ENCODE assay signal across 16 mouse cellular contexts in the genomic region with DNA sequence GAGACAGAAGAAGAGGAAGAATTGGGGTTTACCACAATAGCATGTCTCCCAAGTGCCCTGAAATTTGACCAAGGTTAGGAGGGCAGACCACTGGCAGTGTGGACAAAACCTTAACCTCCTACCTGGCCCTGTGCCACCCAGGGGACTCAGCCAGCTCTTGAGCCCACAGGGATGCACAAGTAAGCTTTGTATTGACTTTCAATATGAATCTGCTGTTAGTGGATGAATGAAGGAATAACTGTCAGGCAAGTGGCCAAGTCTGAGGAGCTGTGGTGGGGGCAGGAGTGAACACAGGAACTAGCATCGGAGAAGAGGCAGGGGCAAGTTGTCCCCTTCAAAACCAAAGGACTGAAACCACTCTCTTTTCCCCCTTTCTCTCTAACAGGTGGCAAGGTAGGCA. TPM values are rescaled to one million over a fixed set of nuclear protein-coding genes. Genes with fewer than 3 reads are reported as not detected.
DNase-seq lines count a peak whose midpoint lies in the region; ATAC-seq lines count a peak whose summit lies in the region.
"Had no signal": no experiment of that assay in that cellular context is flagged by ENCODE, and none has a peak within 500 bp of the region (broad histone marks: within the 10 kb centered on the region; RNA-seq: fewer than 3 reads in every experiment).

No protein-coding gene starts in this region.

- peaks cover 24% of the 10 kb centered on the region for H3K4me1 ChIP-seq in heart, embryonic 13.5 days
- peaks cover 18% of the 10 kb centered on the region for H3K4me1 ChIP-seq in lung, embryonic 16.5 days (replicated peaks; ENCODE audit: control insufficient read depth, insufficient read depth, low read length)

- 0 out of 2 replicates have a peak overlapping the region, but pooled peaks have one; percentile 33 for H3K27ac ChIP-seq in heart, embryonic 13.5 days (replicated peaks)
- H3K27ac ChIP-seq in lung, embryonic 16.5 days (ENCODE audit: low read length): peak overlapping the region; percentile 34
- H3K27ac ChIP-seq: limb, embryonic 10.5 days; liver, embryonic 14.5 days had no signal

- DNase-seq in heart, postnatal 14 days: no peak
- DNase-seq in lung, postnatal 10 days: no peak
- DNase-seq in NIH3T3 (ENCODE audit: low read depth): peak; percentile 73
- DNase-seq in cerebellum, postnatal 25 days: peak; percentile 41 to 55
- DNase-seq in c-Kit-positive CD71-positive TER-119-positive erythroid progenitor cells, embryonic 14.5 days (ENCODE audit: low spot score): no peak
- no peak for DNase-seq in spleen, postnatal 36 days (ENCODE audit: low spot score in 2 of 2)
- DNase-seq: adrenal gland, postnatal 14 days; kidney, postnatal 36 days had no signal

- 17% methylated on average over 1 of the region's 1 CpGs for WGBS in heart, embryonic 13.5 days
- 14% methylated on average over 1 of the region's 1 CpGs for WGBS in lung, embryonic 16.5 days

- no peak overlapping the region for H3K9ac ChIP-seq in heart, embryonic 13.5 days
- H3K9ac ChIP-seq in lung, embryonic 16.5 days (ENCODE audit: low read length): no peak overlapping the region
- H3K9ac ChIP-seq: liver, embryonic 14.5 days had no signal

- H3K4me2 ChIP-seq in heart, embryonic 13.5 days: no peak overlapping the region
- H3K4me2 ChIP-seq in lung, embryonic 16.5 days (ENCODE audit: low read depth, low read length): no peak overlapping the region

- ATAC-seq in heart, embryonic 13.5 days (ENCODE audit: extremely low read depth, insufficient number of reproducible peaks, low FRiP score, low TSS enrichment): no peak
- ATAC-seq in lung, embryonic 16.5 days (ENCODE audit: low read depth): 0 out of 2 replicates have a peak, but pooled peaks have one; percentile 23

- peaks cover 19% of the 10 kb centered on the region for H3K27me3 ChIP-seq in heart, embryonic 13.5 days (replicated peaks)
- no peaks in the 10 kb centered on the region for H3K27me3 ChIP-seq in lung, embryonic 16.5 days (ENCODE audit: control insufficient read depth, insufficient read depth, low read depth, low read length)

- H3K4me3 ChIP-seq in heart, embryonic 13.5 days: no peak overlapping the region
- H3K4me3 ChIP-seq in lung, embryonic 16.5 days (ENCODE audit: low read length): no peak overlapping the region
- H3K4me3 ChIP-seq: limb, embryonic 10.5 days had no signal

- intact Hi-C loops in heart, postnatal 14 days (cut with DNase I): no loop called here

- H3K9me3 ChIP-seq in heart, embryonic 13.5 days: no peaks in the 10 kb centered on the region
- H3K9me3 ChIP-seq in lung, embryonic 16.5 days (ENCODE audit: control insufficient read depth, low read length): no peaks in the 10 kb centered on the region
- H3K9me3 ChIP-seq: limb, embryonic 10.5 days had no signal

- no peaks in the 10 kb centered on the region for H3K36me3 ChIP-seq in heart, embryonic 13.5 days
- no peaks in the 10 kb centered on the region for H3K36me3 ChIP-seq in lung, embryonic 16.5 days (ENCODE audit: control insufficient read depth, insufficient read depth, low read length)
- H3K36me3 ChIP-seq: limb, embryonic 10.5 days had no signal

RNA-seq across cellular contexts. Expression of a gene that starts 2.8 kb away (rescaled TPM):
- polyA plus RNA-seq in heart, embryonic 13.5 days (2015; fragmentation: Nextera tagmentation; extraction: Ambion mirVana): not detected in 2 replicates
- not detected for total RNA-seq in heart, postnatal 14 days (2021)
- 0.31 and 0.58 TPM in 2 replicates for polyA plus RNA-seq in lung, embryonic 16.5 days (2015; fragmentation: Nextera tagmentation; extraction: Ambion mirVana)
- total RNA-seq: adrenal gland, postnatal 14 days; heart, adult 8-10 months; hematopoietic stem cell, adult 5-6 weeks; megakaryocyte-erythroid progenitor cell, adult 5-6 weeks had no signal
- polyA plus RNA-seq: cortical plate, adult 2 months; limb, embryonic 10.5 days; liver, embryonic 14.5 days had no signal

RNA-seq across cellular contexts. Expression of a gene that starts 4.1 kb away (rescaled TPM):
- 0.17 and 0.24 TPM in 2 replicates for polyA plus RNA-seq in heart, embryonic 13.5 days (2015; fragmentation: Nextera tagmentation; extraction: Ambion mirVana)
- under 1 TPM; 0.02 to 0.10 TPM for total RNA-seq in heart, postnatal 14 days (2021)
- polyA plus RNA-seq in lung, embryonic 16.5 days (2015; fragmentation: Nextera tagmentation; extraction: Ambion mirVana): 0.65 and 1.0 TPM in 2 replicates
- total RNA-seq: hematopoietic stem cell, adult 5-6 weeks; megakaryocyte-erythroid progenitor cell, adult 5-6 weeks had no signal

RNA-seq across cellular contexts. Expression of a gene that starts 12.9 kb away (rescaled TPM):
- polyA plus RNA-seq in heart, embryonic 13.5 days (2015; fragmentation: Nextera tagmentation; extraction: Ambion mirVana): 2.2 and 2.9 TPM in 2 replicates
- total RNA-seq in heart, postnatal 14 days (2021): 10 to 100 TPM; 15.5 to 17.5 TPM
- polyA plus RNA-seq in lung, embryonic 16.5 days (2015; fragmentation: Nextera tagmentation; extraction: Ambion mirVana): 1.3 and 1.4 TPM in 2 replicates

RNA-seq across cellular contexts. Expression of a gene that starts 29.8 kb away (rescaled TPM):
- polyA plus RNA-seq in heart, embryonic 13.5 days (2015; fragmentation: Nextera tagmentation; extraction: Ambion mirVana): 36.2 and 38.3 TPM in 2 replicates
- 10 to 100 TPM; 36.2 to 38.6 TPM for total RNA-seq in heart, postnatal 14 days (2021)
- 18.7 and 20.5 TPM in 2 replicates for polyA plus RNA-seq in lung, embryonic 16.5 days (2015; fragmentation: Nextera tagmentation; extraction: Ambion mirVana)

RNA-seq across cellular contexts. Expression of a gene that starts 38.4 kb away (rescaled TPM):
- polyA plus RNA-seq in heart, embryonic 13.5 days (2015; fragmentation: Nextera tagmentation; extraction: Ambion mirVana): 100 and 115 TPM in 2 replicates
- total RNA-seq in heart, postnatal 14 days (2021): 10 to 100 TPM in 1 of 2 experiments, 1 to 10 TPM in 1; 5.9 to 10.7 TPM
- 126 and 137 TPM in 2 replicates for polyA plus RNA-seq in lung, embryonic 16.5 days (2015; fragmentation: Nextera tagmentation; extraction: Ambion mirVana)

Comparison
In these comparisons a context has a peak if more than half of its experiments do, and no peak if none do; other contexts are left out.
1. DNase-seq: peak in NIH3T3 (single experiment) and cerebellum, postnatal 25 days (2 of 2); none in heart, postnatal 14 days (0 of 2), lung, postnatal 10 days (single experiment), c-Kit-positive CD71-positive TER-119-positive erythroid progenitor cells, embryonic 14.5 days (single experiment) and spleen, postnatal 36 days (0 of 2).